Mouse (Mus musculus) pancreas, adult 10 weeks (tissue): ENCODE measurements around the gene Letm1. TPM values are rescaled to one million over a fixed set of nuclear protein-coding genes. Genes with fewer than 3 reads are reported as not detected.

Experiments used
- polyA plus RNA-seq: library from polyadenylated mRNA; stranded (reverse); fragments of 350-450 nt; fragmentation: Illumina TruSeq; extraction: RNeasy Lipid Tissue Mini Kit (QIAGEN cat#74804); gene quantifications from one replicate; pipeline ENCODE4 v1.2.3, GENCODE M21; 2015; ENCODE audit warnings: low read depth, low replicate concordance; ENCODE audit not compliant: insufficient read depth

The Letm1 gene
- 4.4 TPM for polyA plus RNA-seq

GRCm38 (mm10) chr5:33782345-33782998 lies at the start of gene Letm1:
Gene Letm1 (minus strand): TSS chr5:33782817.

GRCm38 (mm10) chr5:33819876-33820732 lies 37.5 kb upstream of the Letm1 start, which contains the start of gene Nsd2:
Gene Nsd2 (plus strand): TSS chr5:33820725.

GRCm38 (mm10) chr5:33721541-33722265 lies 60.9 kb downstream of the Letm1 start, which contains the start of gene Fgfr3:
Gene Fgfr3 (plus strand): TSS chr5:33721674.

Other genes with a start within 250 kb of the Letm1 start
- 7.4 TPM for gene Fam53a, start 153.2 kb downstream of the Letm1 start, polyA plus RNA-seq
- gene Gm9903, start 152.9 kb downstream of the Letm1 start, polyA plus RNA-seq: not detected
- 4.9 TPM for gene Slbp, start 130.2 kb downstream of the Letm1 start, polyA plus RNA-seq
- gene Tacc3, start 124.7 kb downstream of the Letm1 start, polyA plus RNA-seq: 0.50 TPM
- gene Tmem129, start 124.4 kb downstream of the Letm1 start, polyA plus RNA-seq: 5.3 TPM
- 16.0 TPM for gene Fgfr3, start 61.1 kb downstream of the Letm1 start, polyA plus RNA-seq
- 9.8 TPM for gene Nsd2, start 37.9 kb upstream of the Letm1 start, polyA plus RNA-seq
- gene Nelfa, start 153.6 kb upstream of the Letm1 start, polyA plus RNA-seq: 4.5 TPM
- gene Gm1673, start 200.6 kb upstream of the Letm1 start, polyA plus RNA-seq: not detected
- 0.31 TPM for gene Nat8l, start 213.2 kb upstream of the Letm1 start, polyA plus RNA-seq